Mouse (Mus musculus) lung, adult 18-20 months (tissue): Measurements from ENCODE around the gene Lrrc61.
"Not testable (repeated sequence)": the region's sequence is repeated elsewhere in the genome, so short reads cannot be mapped to it uniquely, and the experiment has no call there.

Experiments used
- DNase-seq, 2 experiments: peaks; one replicate each; pipeline ENCODE4 v3.0.0; 2022; ENCODE audit warnings: mixed read lengths in 2 of 2

The Lrrc61 gene

DNA sequence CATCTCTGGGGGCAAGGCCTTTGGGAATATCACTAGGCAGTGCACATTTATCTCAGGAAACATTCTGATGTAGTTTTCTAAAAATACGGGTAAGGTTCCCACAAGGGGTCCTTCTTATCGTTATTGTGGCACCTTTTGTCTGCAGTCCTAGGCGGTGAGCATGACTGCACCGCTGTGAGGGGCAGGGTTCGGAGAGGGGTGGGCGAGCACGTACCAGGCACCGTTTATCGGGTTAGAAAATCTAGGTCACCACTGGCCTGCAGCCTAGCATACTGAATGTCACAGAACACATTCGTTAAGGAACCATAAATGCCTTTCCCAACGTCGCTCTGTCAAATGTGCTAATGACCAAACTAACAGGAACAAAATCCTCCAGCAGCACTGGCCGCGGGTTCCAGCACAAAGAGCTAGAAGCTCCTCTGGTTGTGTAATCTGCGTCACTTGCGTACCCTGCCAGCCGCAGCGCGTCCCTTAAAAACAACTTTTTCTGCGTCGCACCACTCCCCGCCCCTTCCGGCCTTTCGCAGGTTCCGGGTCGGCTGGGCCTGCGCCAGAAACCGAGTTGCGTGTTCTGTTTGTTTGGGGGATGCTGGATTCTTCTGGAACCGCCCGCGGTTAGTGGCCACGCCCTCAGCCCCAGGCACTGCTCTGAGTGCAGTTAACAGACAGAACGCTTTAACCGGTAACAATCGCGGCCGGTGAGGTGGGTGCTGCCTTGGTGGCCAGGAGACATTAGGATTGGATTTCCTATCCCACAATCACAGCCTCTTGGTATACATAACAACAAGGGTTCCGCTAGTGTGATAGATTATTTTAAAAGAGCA lies at the start of gene Lrrc61:
TSS of gene Lrrc61 (plus strand) at position 517 of the 824 bp plus-strand sequence.
- DNase-seq: peak; percentile 98 to 99

DNA sequence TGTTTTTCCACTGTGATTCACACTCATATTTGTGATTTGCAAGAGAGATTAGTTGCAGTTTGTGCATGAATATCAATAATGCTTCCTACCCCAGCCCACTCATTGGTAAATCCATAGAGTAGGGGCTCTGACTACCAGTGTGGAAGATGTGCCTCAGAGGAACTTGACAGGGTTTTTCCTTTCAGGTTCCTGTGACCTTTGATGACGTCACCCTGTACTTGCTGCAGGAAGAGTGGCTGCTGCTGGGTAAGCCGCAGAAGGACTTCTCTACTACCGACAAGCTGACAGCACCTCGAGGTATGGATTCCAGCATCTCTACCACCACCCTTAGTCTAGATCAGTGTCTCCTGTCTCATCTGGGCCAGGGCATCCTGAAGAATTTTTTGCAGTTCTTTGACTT lies 46.5 kb upstream of the Lrrc61 start:
- no peak for DNase-seq

GRCm38 (mm10) chr6:48510426-48510825 lies 44.2 kb upstream of the Lrrc61 start:
- DNase-seq: no peak

- DNase-seq: no peak
Observed at GRCm38 (mm10) chr6:48511861-48512260, 42.7 kb upstream of the Lrrc61 start.

DNA sequence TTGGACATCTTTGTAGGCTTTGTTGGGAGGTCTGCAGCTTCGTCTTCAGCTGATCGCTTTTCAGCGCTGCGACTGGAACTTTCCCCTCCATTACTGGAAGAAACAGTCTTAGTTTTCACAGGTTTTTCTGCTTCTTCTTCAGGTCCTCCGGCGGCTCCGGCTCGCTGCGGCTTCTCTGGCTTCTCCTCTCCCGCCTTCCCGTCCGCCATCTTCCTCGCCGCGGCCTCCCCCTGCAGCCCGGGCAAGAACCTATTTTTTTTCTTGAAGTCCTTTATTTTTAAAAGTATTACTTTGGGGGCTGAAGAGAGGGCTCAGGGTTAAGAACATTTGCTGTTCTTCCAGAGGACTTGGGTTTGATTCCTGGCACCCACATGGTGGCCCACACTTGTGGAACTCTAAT lies 29.7 kb upstream of the Lrrc61 start:
- DNase-seq: not testable (repeated sequence)

DNA sequence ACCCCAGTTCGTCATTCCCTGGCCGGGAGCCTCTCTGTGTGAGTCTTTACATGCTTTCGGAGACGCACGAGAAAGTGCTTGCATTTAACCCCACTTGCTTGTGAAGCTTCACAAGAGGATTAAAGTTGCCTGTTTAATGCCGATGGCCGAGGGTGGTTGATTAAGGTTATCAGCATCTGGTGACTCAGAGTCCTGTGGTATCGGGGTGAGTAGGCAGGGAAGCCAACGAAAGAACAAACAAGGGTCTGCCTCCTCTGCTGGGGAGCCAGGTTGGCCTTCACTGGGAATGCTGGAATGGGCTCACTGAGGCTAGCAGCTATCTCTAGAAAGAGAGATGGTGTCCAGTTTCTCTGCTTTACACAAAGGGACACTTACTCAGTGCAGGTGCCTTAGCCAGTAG lies 26.7 kb upstream of the Lrrc61 start:
- no peak for DNase-seq

- DNase-seq: no peak
Observed at GRCm38 (mm10) chr6:48529261-48529660, 25.3 kb upstream of the Lrrc61 start.

DNA sequence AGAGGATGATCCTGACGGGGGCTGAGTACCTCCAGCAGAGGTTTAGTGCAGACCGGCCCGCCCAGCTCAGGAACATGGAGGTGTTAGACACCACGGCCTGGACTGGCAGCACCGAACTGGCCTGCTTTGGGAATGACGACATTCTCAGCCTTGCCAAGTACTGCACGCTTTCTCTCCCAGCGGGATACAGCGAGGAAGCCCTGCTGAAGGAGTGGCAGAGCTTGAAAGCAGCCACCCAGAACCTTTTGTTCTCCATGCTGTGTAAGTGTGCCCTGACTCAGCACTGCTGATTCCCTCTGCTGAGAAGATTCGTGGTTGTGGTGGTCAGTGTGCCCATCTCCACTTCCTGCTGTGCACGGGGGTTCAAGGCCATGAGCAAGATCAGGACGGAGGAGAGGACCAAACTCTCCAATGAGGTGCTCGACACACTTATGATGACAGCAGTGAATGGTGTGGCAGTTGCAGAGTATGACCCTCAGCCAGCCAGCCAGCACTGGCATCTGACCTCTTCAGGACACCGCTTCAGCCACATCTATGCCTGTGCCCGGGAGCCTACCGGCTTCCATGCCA lies 24.6 kb upstream of the Lrrc61 start:
- no peak for DNase-seq

GRCm38 (mm10) chr6:48530862-48531261 lies 23.7 kb upstream of the Lrrc61 start:
- DNase-seq: no peak

DNA sequence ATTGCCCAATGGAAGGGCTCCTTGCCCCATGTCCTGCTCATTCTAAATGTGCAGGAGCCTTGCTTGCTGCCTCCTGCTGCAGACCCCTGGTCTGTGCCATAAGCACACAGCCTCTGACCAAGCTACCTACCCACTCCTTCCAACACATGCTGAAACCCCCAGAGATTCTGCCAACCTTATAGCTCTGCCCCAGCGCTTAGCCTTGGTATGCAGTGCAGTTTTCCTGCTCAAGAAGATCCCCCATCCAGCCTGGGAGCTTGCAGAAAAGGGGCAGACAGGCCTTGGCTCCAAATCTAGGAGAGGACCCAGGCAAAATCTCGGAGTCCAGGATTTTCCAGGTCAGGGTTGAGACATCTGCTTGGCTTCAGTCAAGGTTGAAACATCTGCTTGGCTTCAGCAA lies 21.1 kb upstream of the Lrrc61 start:
- no peak for DNase-seq

DNA sequence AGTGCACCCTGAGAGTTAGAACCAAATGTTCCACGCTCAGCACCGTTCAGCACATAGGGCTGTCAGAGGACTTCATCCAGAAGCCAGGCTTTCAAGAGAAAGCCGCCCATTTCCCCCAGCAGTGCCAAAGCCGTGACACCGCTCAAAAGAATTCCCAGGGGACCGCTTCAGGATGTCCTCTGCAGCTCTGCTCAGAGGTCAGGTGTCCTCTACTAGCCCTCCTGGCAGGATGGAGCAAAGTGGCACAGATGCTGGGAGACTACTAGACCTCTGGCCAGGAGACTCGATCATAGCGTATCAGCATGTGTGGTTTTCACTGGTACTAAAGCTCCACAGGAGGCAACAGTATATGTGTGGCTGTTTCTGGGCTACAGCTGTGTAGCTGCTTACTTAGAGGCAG lies 19.7 kb upstream of the Lrrc61 start:
- DNase-seq: no peak

DNA sequence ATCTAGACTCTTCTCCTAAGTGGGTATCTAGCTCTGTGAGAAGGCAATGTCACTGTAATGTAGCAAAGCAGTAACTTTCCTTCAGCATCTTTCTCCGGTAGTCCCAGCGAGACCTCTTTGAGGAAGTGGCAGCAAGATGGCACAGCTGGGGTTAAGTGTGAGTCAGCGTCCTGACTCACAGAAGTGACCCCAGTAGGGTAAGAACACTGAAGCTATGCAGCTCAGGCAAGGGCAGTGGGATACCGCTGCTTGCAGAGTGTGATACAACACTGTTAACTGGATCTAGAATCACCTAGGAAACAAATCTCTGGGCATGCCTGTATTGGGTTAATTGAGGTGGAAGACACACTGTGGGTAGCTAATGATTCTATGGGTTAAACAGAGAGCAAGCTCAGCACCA lies 18.5 kb upstream of the Lrrc61 start:
- no peak for DNase-seq

GRCm38 (mm10) chr6:48537105-48537954 lies 17.3 kb upstream of the Lrrc61 start, which contains the start of gene Atp6v0e2:
TSS of gene Atp6v0e2 (plus strand) at chr6:48537615.
- DNase-seq: peak; percentile 77 to 87

GRCm38 (mm10) chr6:48538841-48539737 lies 15.5 kb upstream of the Lrrc61 start:
- DNase-seq: peak; percentile 61 to 72

- DNase-seq: no peak
Observed at GRCm38 (mm10) chr6:48539860-48540259, 14.7 kb upstream of the Lrrc61 start.

- no peak for DNase-seq
Observed at GRCm38 (mm10) chr6:48540721-48541120, 13.9 kb upstream of the Lrrc61 start.

GRCm38 (mm10) chr6:48541560-48542450 lies 12.8 kb upstream of the Lrrc61 start:
- peak; percentile 34 to 51 for DNase-seq

DNA sequence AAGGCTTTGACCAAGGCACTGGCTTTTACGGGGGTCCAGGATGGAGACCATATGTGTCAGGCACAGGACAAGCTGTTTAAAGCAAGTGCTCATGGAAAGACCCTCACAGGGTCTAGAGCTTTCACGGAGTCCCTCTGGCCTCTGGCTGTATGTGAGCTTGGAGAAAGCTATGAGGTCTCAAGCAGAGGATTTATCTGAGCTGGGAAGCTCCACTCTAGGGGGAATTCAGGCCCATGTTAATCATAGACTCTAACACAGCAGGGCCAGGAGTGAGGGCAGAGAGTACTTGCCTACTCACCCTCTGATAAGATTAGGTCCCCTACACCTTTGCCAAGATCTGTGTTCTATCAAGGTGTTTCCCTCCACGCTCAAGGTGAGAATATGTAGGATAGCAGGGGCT lies 12.0 kb upstream of the Lrrc61 start:
- no peak for DNase-seq

DNA sequence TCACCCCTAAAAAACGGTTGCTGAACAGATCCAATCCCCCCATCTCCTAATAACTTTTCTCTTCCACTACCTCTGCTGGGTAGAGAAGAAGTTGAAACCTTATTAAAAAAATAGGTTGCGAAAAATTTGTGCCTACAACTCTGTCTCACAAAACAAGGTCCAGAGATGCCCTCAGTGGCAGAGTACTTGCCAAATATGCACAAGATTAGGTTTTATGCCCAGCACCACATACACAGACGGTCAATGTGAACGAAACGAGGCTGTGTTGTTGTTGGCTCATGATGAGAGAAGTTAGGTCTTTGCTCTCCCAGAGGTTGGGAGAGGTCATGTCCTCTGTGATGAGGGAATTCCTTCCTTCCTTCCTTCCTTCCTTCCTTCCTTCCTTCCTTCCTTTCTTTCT lies 9.3 kb upstream of the Lrrc61 start:
- no peak for DNase-seq

DNA sequence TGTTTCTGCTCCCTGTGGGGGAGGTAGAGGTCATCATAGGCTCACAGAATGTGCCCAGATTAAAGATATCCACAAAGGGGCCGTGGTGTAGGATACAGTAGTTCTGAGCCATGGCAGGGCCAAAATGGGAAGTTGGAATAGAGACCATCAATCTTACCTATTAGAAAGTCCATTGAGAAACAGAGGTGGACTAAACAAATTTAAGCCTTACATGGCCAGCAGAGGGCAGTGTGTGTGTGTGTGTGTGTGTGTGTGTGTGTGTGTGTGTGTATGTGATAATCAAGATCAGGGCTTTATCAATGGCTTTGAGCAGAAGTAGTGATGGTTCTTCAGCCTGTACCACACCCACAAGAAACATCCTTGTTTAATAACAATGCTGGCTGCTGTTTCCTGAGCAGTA lies 8.3 kb upstream of the Lrrc61 start:
- peak in 1 of 2 experiments; percentile 48 for DNase-seq

GRCm38 (mm10) chr6:48546858-48547257 lies 7.7 kb upstream of the Lrrc61 start:
- peak; percentile 38 to 69 for DNase-seq
